Mouse (Mus musculus) forebrain, embryonic 10.5 days (tissue): Measurements from ENCODE around the gene Aqp9. TPM values are rescaled to one million over a fixed set of nuclear protein-coding genes. Genes with fewer than 3 reads are reported as not detected.

Experiments used
- DNase-seq: peaks from one replicate; pipeline ENCODE4 v3.0.0-alpha.2; 2017; ENCODE audit warnings: low spot score; ENCODE audit errors: extremely low spot score
- H3K27ac ChIP-seq: fragments of 300-500 bp; sonication (generic); 2 replicates; pipeline ENCODE4 v1.5.1; 2016; ENCODE audit warnings: mild to moderate bottlenecking
- H3K27me3 ChIP-seq: fragments of 300-500 bp; sonication (generic); 2 replicates; pipeline ENCODE4 v1.6.1; 2016; ENCODE audit warnings: mild to moderate bottlenecking; ENCODE audit not compliant: poor library complexity, severe bottlenecking
- H3K36me3 ChIP-seq: fragments of 300-500 bp; sonication (generic); replicated peaks from 2 replicates; pipeline ENCODE4 v1.6.1; 2016; ENCODE audit warnings: mild to moderate bottlenecking, moderate library complexity
- H3K4me1 ChIP-seq: fragments of 300-500 bp; sonication (generic); 2 replicates; pipeline ENCODE4 v1.6.1; 2016
- H3K4me3 ChIP-seq: fragments of 300-500 bp; sonication (generic); 2 replicates; pipeline ENCODE4 v1.5.1; 2016; ENCODE audit warnings: mild to moderate bottlenecking, moderate library complexity
- H3K9me3 ChIP-seq: fragments of 300-500 bp; sonication (generic); 2 replicates; pipeline ENCODE4 v1.6.1; 2016; ENCODE audit warnings: mild to moderate bottlenecking, moderate library complexity
- WGBS: fragments of 180-500 bp; shearing (Covaris S2); methylation state at CpG from one replicate; pipeline ENCODE4 v1.1.7; 2016; 5-methylcytosine and 5-hydroxymethylcytosine counted together
- polyA plus RNA-seq: library from polyadenylated mRNA; unstranded; fragments of >200 nt; fragmentation: Nextera tagmentation; extraction: Ambion mirVana; gene quantifications from 2 replicates; pipeline ENCODE4 v1.2.1, GENCODE M21; 2016

The Aqp9 gene
- polyA plus RNA-seq, 1 experiment from 2014 or later = not detected

- Histone ChIP-seq H3K4me3 (no peak overlapping the region), H3K27ac (no peak overlapping the region), H3K9me3 (no peaks in the 10 kb centered on the region), H3K4me1 (peaks cover 4% of the 10 kb centered on the region), H3K36me3 (no peaks in the 10 kb centered on the region), H3K27me3 (no peaks in the 10 kb centered on the region)
- DNase-seq = no peak
- 90% methylated on average over 2 of the region's 2 CpGs for WGBS
These were observed 17.3 kb upstream of the Aqp9 start for GRCm38 (mm10) chr9:71185823-71186222.

GRCm38 (mm10) chr9:71185285-71185684 is 16.8 kb upstream of the Aqp9 start:
- no peak for DNase-seq
- Histone ChIP-seq H3K27ac (no peak overlapping the region), H3K9me3 (no peaks in the 10 kb centered on the region), H3K27me3 (no peaks in the 10 kb centered on the region), H3K4me1 (peaks cover 4% of the 10 kb centered on the region), H3K36me3 (no peaks in the 10 kb centered on the region), H3K4me3 (no peak overlapping the region)

GRCm38 (mm10) chr9:71179964-71180700 is 11.7 kb upstream of the Aqp9 start:
- Histone ChIP-seq H3K27ac (no peak overlapping the region), H3K4me3 (no peak overlapping the region), H3K36me3 (no peaks in the 10 kb centered on the region), H3K27me3 (no peaks in the 10 kb centered on the region), H3K4me1 (no peaks in the 10 kb centered on the region), H3K9me3 (no peaks in the 10 kb centered on the region)
- no peak for DNase-seq
- 78% methylated on average over 8 of the region's 8 CpGs for WGBS

- no peaks in the 10 kb centered on the region for H3K36me3 ChIP-seq
- no peak overlapping the region for H3K4me3 ChIP-seq
- WGBS = 88% methylated on average over 6 of the region's 6 CpGs
- H3K27me3 ChIP-seq = no peaks in the 10 kb centered on the region
- no peak overlapping the region for H3K27ac ChIP-seq
- no peaks in the 10 kb centered on the region for H3K9me3 ChIP-seq
- no peaks in the 10 kb centered on the region for H3K4me1 ChIP-seq
- DNase-seq = no peak
These were observed 10.9 kb upstream of the Aqp9 start for GRCm38 (mm10) chr9:71179276-71179896.

GRCm38 (mm10) chr9:71175686-71176085 is 7.2 kb upstream of the Aqp9 start:
- Histone ChIP-seq H3K27me3 (no peaks in the 10 kb centered on the region), H3K36me3 (no peaks in the 10 kb centered on the region), H3K27ac (no peak overlapping the region), H3K4me3 (no peak overlapping the region), H3K4me1 (no peaks in the 10 kb centered on the region), H3K9me3 (no peaks in the 10 kb centered on the region)
- no peak for DNase-seq
- WGBS = 90% methylated on average over 1 of the region's 1 CpGs

GRCm38 (mm10) chr9:71174316-71174975 is 6.0 kb upstream of the Aqp9 start:
- no peak for DNase-seq
- Histone ChIP-seq H3K9me3 (no peaks in the 10 kb centered on the region), H3K4me1 (no peaks in the 10 kb centered on the region), H3K27ac (no peak overlapping the region), H3K36me3 (no peaks in the 10 kb centered on the region), H3K27me3 (no peaks in the 10 kb centered on the region; the same call in 1 of the 2 replicates), H3K4me3 (no peak overlapping the region)
- WGBS = 83% methylated on average over 5 of the region's 5 CpGs

- H3K36me3 ChIP-seq = no peaks in the 10 kb centered on the region
- H3K27ac ChIP-seq = no peak overlapping the region
- no peak overlapping the region for H3K4me3 ChIP-seq
- peaks cover 4% of the 10 kb centered on the region for H3K4me1 ChIP-seq
- no peaks in the 10 kb centered on the region; the same call in 1 of the 2 replicates for H3K27me3 ChIP-seq
- no peaks in the 10 kb centered on the region for H3K9me3 ChIP-seq
- DNase-seq = no peak
- 71% methylated on average over 9 of the region's 9 CpGs for WGBS
These were observed 5.1 kb upstream of the Aqp9 start for GRCm38 (mm10) chr9:71173533-71173932.

- Histone ChIP-seq H3K36me3 (no peaks in the 10 kb centered on the region), H3K9me3 (no peaks in the 10 kb centered on the region), H3K4me3 (no peak overlapping the region), H3K27me3 (no peaks in the 10 kb centered on the region; the same call in 1 of the 2 replicates), H3K27ac (peak overlapping the region; percentile 69), H3K4me1 (peaks cover 31% of the 10 kb centered on the region)
- no peak for DNase-seq
- WGBS = 20% methylated on average over 2 of the region's 2 CpGs
These were observed 838 bp downstream of the Aqp9 start for GRCm38 (mm10) chr9:71167473-71168215.

GRCm38 (mm10) chr9:71166871-71167465 is 1.5 kb downstream of the Aqp9 start:
- H3K4me3 ChIP-seq = no peak overlapping the region
- 68% methylated on average over 5 of the region's 5 CpGs for WGBS
- H3K27me3 ChIP-seq = no peaks in the 10 kb centered on the region; the same call in 1 of the 2 replicates
- no peaks in the 10 kb centered on the region for H3K9me3 ChIP-seq
- no peak for DNase-seq
- H3K4me1 ChIP-seq = peaks cover 31% of the 10 kb centered on the region
- H3K36me3 ChIP-seq = no peaks in the 10 kb centered on the region
- 0 out of 2 replicates have a peak overlapping the region, but pooled peaks have one; percentile 69 for H3K27ac ChIP-seq

- Histone ChIP-seq H3K36me3 (no peaks in the 10 kb centered on the region), H3K9me3 (no peaks in the 10 kb centered on the region), H3K27ac (no peak overlapping the region), H3K4me1 (peaks cover 31% of the 10 kb centered on the region), H3K27me3 (no peaks in the 10 kb centered on the region; the same call in 1 of the 2 replicates), H3K4me3 (no peak overlapping the region)
- 86% methylated on average over 5 of the region's 5 CpGs for WGBS
- no peak for DNase-seq
These were observed 2.3 kb downstream of the Aqp9 start for GRCm38 (mm10) chr9:71166019-71166705.

- no peaks in the 10 kb centered on the region; the same call in 1 of the 2 replicates for H3K27me3 ChIP-seq
- no peak for DNase-seq
- H3K36me3 ChIP-seq = no peaks in the 10 kb centered on the region
- no peak overlapping the region for H3K27ac ChIP-seq
- WGBS = 84% methylated on average over 2 of the region's 2 CpGs
- peaks cover 31% of the 10 kb centered on the region for H3K4me1 ChIP-seq
- H3K9me3 ChIP-seq = no peaks in the 10 kb centered on the region
- no peak overlapping the region for H3K4me3 ChIP-seq
These were observed 3.0 kb downstream of the Aqp9 start for GRCm38 (mm10) chr9:71165510-71165909.

GRCm38 (mm10) chr9:71165061-71165460 is 3.4 kb downstream of the Aqp9 start:
- Histone ChIP-seq H3K27me3 (no peaks in the 10 kb centered on the region; the same call in 1 of the 2 replicates), H3K36me3 (no peaks in the 10 kb centered on the region), H3K9me3 (no peaks in the 10 kb centered on the region), H3K4me1 (peaks cover 31% of the 10 kb centered on the region), H3K27ac (no peak overlapping the region), H3K4me3 (no peak overlapping the region)
- WGBS = 94% methylated on average over 6 of the region's 6 CpGs
- no peak for DNase-seq
